Mouse (Mus musculus) embryonic facial prominence, embryonic 10.5 days (tissue): Measurements from ENCODE around the gene Mta3. TPM values are rescaled to one million over a fixed set of nuclear protein-coding genes. Genes with fewer than 3 reads are reported as not detected.

Experiments
- DNase-seq: peaks from one replicate; pipeline ENCODE4 v3.0.0-alpha.2; 2017; ENCODE audit warnings: low spot score
- H3K27ac ChIP-seq: fragments of 300-500 bp; sonication (generic); replicated peaks from 2 replicates; pipeline ENCODE4 v1.5.1; 2016; ENCODE audit warnings: mild to moderate bottlenecking
- H3K27me3 ChIP-seq: fragments of 300-500 bp; sonication (generic); replicated peaks from 2 replicates; pipeline ENCODE4 v1.6.1; 2016; ENCODE audit warnings: low read depth, mild to moderate bottlenecking; ENCODE audit not compliant: poor library complexity, severe bottlenecking
- H3K36me3 ChIP-seq: fragments of 300-500 bp; sonication (generic); replicated peaks from 2 replicates; pipeline ENCODE4 v1.6.1; 2016; ENCODE audit warnings: mild to moderate bottlenecking, moderate library complexity
- H3K4me1 ChIP-seq: fragments of 300-500 bp; sonication (generic); 2 replicates; pipeline ENCODE4 v1.6.1; 2016
- H3K4me3 ChIP-seq: fragments of 300-500 bp; sonication (generic); 2 replicates; pipeline ENCODE4 v1.5.1; 2016; ENCODE audit warnings: mild to moderate bottlenecking, moderate library complexity
- H3K9me3 ChIP-seq: fragments of 300-500 bp; sonication (generic); 2 replicates; pipeline ENCODE4 v1.6.1; 2016; ENCODE audit warnings: mild to moderate bottlenecking
- WGBS: fragments of 180-500 bp; shearing (Covaris S2); methylation state at CpG from one replicate; pipeline ENCODE4 v1.1.7; 2016; 5-methylcytosine and 5-hydroxymethylcytosine counted together
- polyA plus RNA-seq: library from polyadenylated mRNA; unstranded; fragments of >200 nt; fragmentation: Nextera tagmentation; extraction: Ambion mirVana; gene quantifications from 2 replicates; pipeline ENCODE4 v1.2.1, GENCODE M21; 2016

Mta3 gene
- polyA plus RNA-seq, 1 experiment from 2014 or later = 40.5 TPM

GRCm38 (mm10) chr17:83741243-83741642 lies 35.3 kb downstream of the Mta3 start:
- no peak for DNase-seq
- no peaks in the 10 kb centered on the region for H3K4me1 ChIP-seq
- 86% methylated on average over 6 of the region's 6 CpGs for WGBS
- no peak overlapping the region for H3K27ac ChIP-seq
- H3K27me3 ChIP-seq = no peaks in the 10 kb centered on the region
- no peak overlapping the region for H3K4me3 ChIP-seq
- peaks cover 47% of the 10 kb centered on the region for H3K36me3 ChIP-seq
- H3K9me3 ChIP-seq = peaks cover 10% of the 10 kb centered on the region; the same call in 1 of the 2 replicates

- no peak for DNase-seq
- H3K4me3 ChIP-seq = no peak overlapping the region
- no peaks in the 10 kb centered on the region for H3K4me1 ChIP-seq
- peaks cover 36% of the 10 kb centered on the region for H3K36me3 ChIP-seq
- peaks cover 10% of the 10 kb centered on the region; the same call in 1 of the 2 replicates for H3K9me3 ChIP-seq
- no peaks in the 10 kb centered on the region for H3K27me3 ChIP-seq
- 94% methylated on average over 11 of the region's 11 CpGs for WGBS
- no peak overlapping the region for H3K27ac ChIP-seq
Observed at GRCm38 (mm10) chr17:83744231-83744824, 38.4 kb downstream of the Mta3 start.

GRCm38 (mm10) chr17:83747405-83748160 lies 41.6 kb downstream of the Mta3 start:
- Histone ChIP-seq H3K36me3 (peaks cover 24% of the 10 kb centered on the region), H3K4me1 (no peaks in the 10 kb centered on the region), H3K27ac (no peak overlapping the region), H3K4me3 (no peak overlapping the region), H3K27me3 (no peaks in the 10 kb centered on the region), H3K9me3 (peaks cover 10% of the 10 kb centered on the region; the same call in 1 of the 2 replicates)
- no peak for DNase-seq
- 90% methylated on average over 10 of the region's 10 CpGs for WGBS

- Histone ChIP-seq H3K27me3 (no peaks in the 10 kb centered on the region), H3K36me3 (peaks cover 23% of the 10 kb centered on the region), H3K4me3 (no peak overlapping the region), H3K27ac (no peak overlapping the region), H3K9me3 (0 out of 2 replicates have a peak, but pooled peaks cover under 1% of the 10 kb centered on the region), H3K4me1 (peaks cover 12% of the 10 kb centered on the region)
- WGBS = 91% methylated on average over 5 of the region's 5 CpGs
- DNase-seq = no peak
Observed at GRCm38 (mm10) chr17:83750216-83750950, 44.4 kb downstream of the Mta3 start.

GRCm38 (mm10) chr17:83753112-83753899 lies 47.3 kb downstream of the Mta3 start:
- no peak for DNase-seq
- H3K27ac ChIP-seq = no peak overlapping the region
- WGBS = 65% methylated on average over 11 of the region's 11 CpGs

GRCm38 (mm10) chr17:83758096-83758495 lies 52.1 kb downstream of the Mta3 start:
- H3K36me3 ChIP-seq = peaks cover 54% of the 10 kb centered on the region
- H3K27ac ChIP-seq = no peak overlapping the region
- H3K4me1 ChIP-seq = peaks cover 11% of the 10 kb centered on the region
- WGBS = 90% methylated on average over 10 of the region's 10 CpGs
- H3K9me3 ChIP-seq = no peaks in the 10 kb centered on the region; the same call in 1 of the 2 replicates
- no peak for DNase-seq
- no peaks in the 10 kb centered on the region for H3K27me3 ChIP-seq
- H3K4me3 ChIP-seq = no peak overlapping the region

More at GRCm38 (mm10) chr17:83753112-83753899, 47.3 kb downstream of the Mta3 start:
- no peaks in the 10 kb centered on the region for H3K9me3 ChIP-seq
- no peak overlapping the region for H3K4me3 ChIP-seq
- H3K36me3 ChIP-seq = peaks cover 36% of the 10 kb centered on the region
- H3K4me1 ChIP-seq = peaks cover 12% of the 10 kb centered on the region
- no peaks in the 10 kb centered on the region for H3K27me3 ChIP-seq

- no peak for DNase-seq
- Histone ChIP-seq H3K4me3 (no peak overlapping the region), H3K36me3 (peaks cover 57% of the 10 kb centered on the region), H3K27me3 (no peaks in the 10 kb centered on the region), H3K27ac (no peak overlapping the region), H3K9me3 (no peaks in the 10 kb centered on the region; the same call in 1 of the 2 replicates), H3K4me1 (no peaks in the 10 kb centered on the region)
- WGBS = 60% methylated on average over 4 of the region's 4 CpGs
Observed at GRCm38 (mm10) chr17:83759547-83759946, 53.6 kb downstream of the Mta3 start.

- 90% methylated on average over 4 of the region's 4 CpGs for WGBS
Observed at GRCm38 (mm10) chr17:83764538-83764937, 58.6 kb downstream of the Mta3 start.

GRCm38 (mm10) chr17:83767064-83767463 lies 61.1 kb downstream of the Mta3 start:
- Histone ChIP-seq H3K4me1 (no peaks in the 10 kb centered on the region), H3K9me3 (no peaks in the 10 kb centered on the region; the same call in 1 of the 2 replicates), H3K4me3 (no peak overlapping the region), H3K36me3 (peaks cover 62% of the 10 kb centered on the region), H3K27ac (no peak overlapping the region), H3K27me3 (no peaks in the 10 kb centered on the region)
- 96% methylated on average over 7 of the region's 7 CpGs for WGBS
- DNase-seq = no peak

More at GRCm38 (mm10) chr17:83764538-83764937, 58.6 kb downstream of the Mta3 start:
- no peak overlapping the region for H3K4me3 ChIP-seq
- DNase-seq = no peak
- H3K27ac ChIP-seq = no peak overlapping the region
- H3K36me3 ChIP-seq = peaks cover 62% of the 10 kb centered on the region
- H3K4me1 ChIP-seq = no peaks in the 10 kb centered on the region
- H3K27me3 ChIP-seq = no peaks in the 10 kb centered on the region
- H3K9me3 ChIP-seq = no peaks in the 10 kb centered on the region; the same call in 1 of the 2 replicates

GRCm38 (mm10) chr17:83768309-83768708 lies 62.3 kb downstream of the Mta3 start:
- DNase-seq = no peak
- WGBS = 91% methylated on average over 10 of the region's 10 CpGs
- H3K9me3 ChIP-seq = no peaks in the 10 kb centered on the region
- H3K4me1 ChIP-seq = peaks cover 6% of the 10 kb centered on the region; the same call in 1 of the 2 replicates
- H3K36me3 ChIP-seq = peaks cover 50% of the 10 kb centered on the region
- no peak overlapping the region for H3K27ac ChIP-seq
- no peak overlapping the region for H3K4me3 ChIP-seq
- no peaks in the 10 kb centered on the region for H3K27me3 ChIP-seq

GRCm38 (mm10) chr17:83770371-83770770 lies 64.4 kb downstream of the Mta3 start:
- peaks cover 6% of the 10 kb centered on the region; the same call in 1 of the 2 replicates for H3K4me1 ChIP-seq
- no peaks in the 10 kb centered on the region for H3K27me3 ChIP-seq
- DNase-seq = no peak
- peaks cover 32% of the 10 kb centered on the region for H3K36me3 ChIP-seq
- no peak overlapping the region for H3K4me3 ChIP-seq
- WGBS = 84% methylated on average over 6 of the region's 6 CpGs
- no peak overlapping the region for H3K27ac ChIP-seq
- no peaks in the 10 kb centered on the region for H3K9me3 ChIP-seq

GRCm38 (mm10) chr17:83770931-83771330 lies 65.0 kb downstream of the Mta3 start:
- Histone ChIP-seq H3K9me3 (no peaks in the 10 kb centered on the region), H3K27ac (no peak overlapping the region), H3K36me3 (peaks cover 34% of the 10 kb centered on the region), H3K4me1 (peaks cover 6% of the 10 kb centered on the region; the same call in 1 of the 2 replicates), H3K4me3 (no peak overlapping the region), H3K27me3 (no peaks in the 10 kb centered on the region)
- no peak for DNase-seq
- WGBS = 92% methylated on average over 7 of the region's 7 CpGs
